Mouse (Mus musculus): ENCODE results near the gene Polr2c. TPM values are rescaled to one million over a fixed set of nuclear protein-coding genes. Genes with fewer than 3 reads are reported as not detected.

Polr2c gene
- total and polyA plus RNA-seq, 3 experiments = 93.2 to 141 (median 120) TPM

GRCm38 (mm10) chr8:94861352-94861910, 4.2 kb downstream of the Polr2c start:
- Histone ChIP-seq H3K9ac (ENCODE audit: insufficient read depth, low read depth) (no peak overlapping the region), H3K27ac (ENCODE audit: insufficient read depth, low read depth) (no peak overlapping the region), H3K79me2 (replicated peaks; ENCODE audit: control insufficient read depth, extremely low read depth, insufficient read depth, poor library complexity, severe bottlenecking) (peaks cover 28% of the 10 kb centered on the region), H3K4me2 (ENCODE audit: insufficient read depth, low read depth, poor library complexity, severe bottlenecking) (no peak overlapping the region), H3K27me3 (replicated peaks) (no peaks in the 10 kb centered on the region), H3K4me1 (ENCODE audit: control insufficient read depth in 1 of 2, insufficient read depth in 2 of 2) (peaks cover 6 to 25% of the 10 kb centered on the region in 2 experiments), H3K36me3 (replicated peaks in 1 of 2; ENCODE audit: control insufficient read depth in 1 of 2, insufficient read depth in 1 of 2, low read length in 1 of 2) (peaks cover 54 to 72% of the 10 kb centered on the region in 2 experiments), H3K9me3 (replicated peaks; ENCODE audit: low read length) (no peaks in the 10 kb centered on the region), H3K4me3 (replicated peaks in 1 of 3; ENCODE audit: low read depth in 2 of 3, low read length in 2 of 3, poor library complexity in 1 of 3) (no peak overlapping the region)
- TF ChIP-seq CTCF (conservative IDR thresholded peaks at IDR 0.05 in 1 of 2, IDR thresholded peaks at IDR 0.05 in 1 of 2; ENCODE audit: low read depth in 2 of 2, low read length in 2 of 2) (peak; percentile 84 to 89), POLR2AphosphoS2 (IDR thresholded peaks at IDR 0.05; ENCODE audit: low read depth, low read length) (no peak), JUND (conservative IDR thresholded peaks at IDR 0.05; ENCODE audit: low read depth, low read length) (no peak), RCOR1 (conservative IDR thresholded peaks at IDR 0.05; ENCODE audit: low read depth, low read length) (no peak), BHLHE40 (IDR thresholded peaks at IDR 0.05; ENCODE audit: low read depth, low read length) (no peak), POLR2A (IDR thresholded peaks at IDR 0.05; ENCODE audit: low read depth, low read length) (no peak), MXI1 (IDR thresholded peaks at IDR 0.05; ENCODE audit: low read depth, low read length) (no peak), NELFE (IDR thresholded peaks at IDR 0.05; ENCODE audit: low read depth, low read length) (no peak), GABPA (IDR thresholded peaks at IDR 0.05; ENCODE audit: insufficient replicate concordance, low read depth, low read length) (no peak), TBP (conservative IDR thresholded peaks at IDR 0.05; ENCODE audit: low read depth, low read length) (no peak), EP300 (IDR thresholded peaks at IDR 0.05; ENCODE audit: low read length) (no peak), CHD1 (IDR thresholded peaks at IDR 0.05; ENCODE audit: low read depth, low read length) (no peak), MAX (IDR thresholded peaks at IDR 0.05; ENCODE audit: low read length) (no peak), MYC (IDR thresholded peaks at IDR 0.05; ENCODE audit: low read depth, low read length) (peak; percentile 34; the same call in 1 of the 2 replicates), MAZ (IDR thresholded peaks at IDR 0.05; ENCODE audit: low read depth, low read length) (no peak), TCF12 (IDR thresholded peaks at IDR 0.05; ENCODE audit: low read depth, low read length) (no peak), ELF1 (IDR thresholded peaks at IDR 0.05; ENCODE audit: low read depth, low read length) (peak; percentile 21; the same call in 1 of the 2 replicates), PAX5 (IDR thresholded peaks at IDR 0.05; ENCODE audit: low read length) (no peak), ETS1 (conservative IDR thresholded peaks at IDR 0.05; ENCODE audit: low read depth, low read length) (no peak), MAFK (IDR thresholded peaks at IDR 0.05; ENCODE audit: insufficient replicate concordance, low read length) (no peak), KAT2A (IDR thresholded peaks at IDR 0.05; ENCODE audit: insufficient replicate concordance, low read length) (no peak), ZKSCAN1 (IDR thresholded peaks at IDR 0.05; ENCODE audit: borderline replicate concordance, low read depth, low read length) (no peak), MEF2A (IDR thresholded peaks at IDR 0.05; ENCODE audit: borderline replicate concordance, low read depth, low read length) (no peak), USF2 (conservative IDR thresholded peaks at IDR 0.05; ENCODE audit: low read depth, low read length) (no peak), E2F4 (IDR thresholded peaks at IDR 0.05; ENCODE audit: insufficient replicate concordance, low read depth, low read length) (no peak), SIN3A (IDR thresholded peaks at IDR 0.05; ENCODE audit: low read length) (no peak), CHD2 (IDR thresholded peaks at IDR 0.05; ENCODE audit: low read length) (no peak), IRF4 (IDR thresholded peaks at IDR 0.05; ENCODE audit: low read depth, low read length) (no peak), RAD21 (IDR thresholded peaks at IDR 0.05; ENCODE audit: low read depth, low read length) (peak; percentile 7), JUN (IDR thresholded peaks at IDR 0.05; ENCODE audit: insufficient read depth, low read depth, low read length) (no peak), USF1 (IDR thresholded peaks at IDR 0.05; ENCODE audit: low read depth, low read length) (no peak), UBTF (IDR thresholded peaks at IDR 0.05; ENCODE audit: low read depth, low read length) (no peak), SMC3 (IDR thresholded peaks at IDR 0.05; ENCODE audit: low read depth, low read length) (peak; percentile 48), NRF1 (IDR thresholded peaks at IDR 0.05; ENCODE audit: low read depth, low read length) (no peak), HCFC1 (IDR thresholded peaks at IDR 0.05; ENCODE audit: low read depth, low read length) (peak; percentile 24; the same call in 1 of the 2 replicates), ZC3H11A (IDR thresholded peaks at IDR 0.05; ENCODE audit: low read depth, low read length) (no peak), ZNF384 (IDR thresholded peaks at IDR 0.05; ENCODE audit: low read depth, low read length) (no peak), ZMIZ1 (IDR thresholded peaks at IDR 0.05; ENCODE audit: low read depth, low read length) (no peak)
- peak; percentile 67 for DNase-seq (ENCODE audit: extremely low read depth)
- dilution Hi-C loops (cut with MboI; ENCODE audit: extremely low pct_ligation_motif_present, extremely low pct_unique_long_range_greater_than_20kb, low sequenced_read_pairs) (no loop called here), in situ Hi-C loops (cut with MboI; ENCODE audit: low pct_ligation_motif_present, low pct_unique_long_range_greater_than_20kb, low sequenced_read_pairs) (no loop called here)

Measured in CH12.LX (cell line).